Mouse (Mus musculus): Measurements from ENCODE around the gene Gm13287.
A peak's percentile ranks its signal among the peaks of the same experiment; 100 is the strongest.
"Not testable (repeated sequence)": the region's sequence is repeated elsewhere in the genome, so short reads cannot be mapped to it uniquely, and the experiment has no call there.

The Gm13287 gene

DNA sequence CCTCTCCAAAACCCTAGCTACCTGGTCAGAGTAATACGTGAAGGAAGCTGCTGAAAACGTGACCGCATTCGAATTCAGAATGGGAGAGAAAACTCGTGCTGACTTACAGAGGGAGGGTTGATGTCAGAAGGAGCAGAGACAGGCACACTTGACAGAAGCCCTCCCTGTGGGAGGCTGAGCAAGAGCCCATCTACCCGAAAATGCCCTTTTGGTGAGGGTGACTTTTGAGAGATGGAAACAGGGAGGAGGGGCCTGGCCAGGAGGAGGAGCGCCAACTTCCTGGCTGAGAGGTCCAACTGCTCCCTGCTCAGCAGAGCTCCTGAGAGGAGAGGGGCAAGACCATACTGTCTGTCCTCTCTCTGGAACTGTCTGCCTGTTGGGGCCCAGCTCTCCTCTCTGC is 3.7 kb upstream of the Gm13287 start, which contains the start of gene Gm13285:
TSS of gene Gm13285 (plus strand) at position 301 of the 400 bp plus-strand sequence.
- not testable (repeated sequence) for DNase-seq

DNA sequence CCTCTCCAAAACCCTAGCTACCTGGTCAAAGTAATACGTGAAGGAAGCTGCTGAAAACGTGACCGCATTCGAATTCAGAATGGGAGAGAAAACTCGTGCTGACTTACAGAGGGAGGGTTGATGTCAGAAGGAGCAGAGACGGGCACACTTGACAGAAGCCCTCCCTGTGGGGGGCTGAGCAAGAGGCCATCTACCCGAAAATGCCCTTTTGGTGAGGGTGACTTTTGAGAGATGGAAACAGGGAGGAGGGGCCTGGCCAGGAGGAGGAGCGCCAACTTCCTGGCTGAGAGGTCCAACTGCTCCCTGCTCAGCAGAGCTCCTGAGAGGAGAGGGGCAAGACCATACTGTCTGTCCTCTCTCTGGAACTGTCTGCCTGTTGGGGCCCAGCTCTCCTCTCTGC is 2.2 kb downstream of the Gm13287 start, which contains the start of gene Gm13288:
TSS of gene Gm13288 (plus strand) at position 301 of the 400 bp plus-strand sequence.
- not testable (repeated sequence) for DNase-seq

DNA sequence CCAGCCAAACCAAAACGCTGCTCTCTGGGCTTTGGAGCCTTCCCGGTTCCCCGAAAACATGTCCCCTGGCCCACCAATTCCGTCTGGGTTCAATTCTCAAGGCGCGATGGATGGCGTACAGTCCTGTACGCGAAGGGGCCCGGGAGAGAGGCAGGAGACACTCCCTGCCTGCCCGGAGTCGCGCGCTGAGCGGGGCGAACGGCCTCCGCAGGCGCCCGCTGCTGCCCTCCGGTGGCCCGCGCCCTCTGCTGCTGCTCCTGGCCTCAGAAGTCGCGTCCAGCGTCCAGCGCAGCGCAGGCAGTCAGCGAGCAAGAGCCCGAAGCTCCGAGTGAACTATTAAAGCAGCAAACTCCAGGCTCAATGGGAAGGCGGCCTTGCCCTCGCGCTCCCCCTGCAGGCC is 2.7 kb downstream of the Gm13287 start:
- DNase-seq: peak in 1 of 2 experiments; percentile 13

DNA sequence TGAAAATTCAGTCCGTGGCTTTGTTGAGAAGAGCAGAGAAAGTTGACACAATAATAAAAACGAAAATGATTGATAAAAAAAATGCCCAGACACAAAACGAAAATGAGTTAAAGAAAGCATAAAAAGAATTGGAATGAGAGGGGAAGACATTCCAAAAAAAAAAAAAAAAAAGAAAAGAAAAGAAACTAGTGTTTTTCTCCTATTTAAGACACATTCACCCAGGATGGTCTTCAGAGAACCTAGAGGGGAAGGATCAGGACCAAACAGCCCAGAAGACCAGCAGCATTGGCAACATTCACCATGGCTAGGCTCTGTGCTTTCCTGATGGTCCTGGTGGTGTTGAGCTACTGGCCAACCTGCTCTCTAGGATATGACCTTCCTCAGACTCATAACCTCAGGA is 12.9 kb downstream of the Gm13287 start, which contains the start of gene Ifna7:
TSS of gene Ifna7 (plus strand) at position 301 of the 400 bp plus-strand sequence.
- DNase-seq: no peak

DNA sequence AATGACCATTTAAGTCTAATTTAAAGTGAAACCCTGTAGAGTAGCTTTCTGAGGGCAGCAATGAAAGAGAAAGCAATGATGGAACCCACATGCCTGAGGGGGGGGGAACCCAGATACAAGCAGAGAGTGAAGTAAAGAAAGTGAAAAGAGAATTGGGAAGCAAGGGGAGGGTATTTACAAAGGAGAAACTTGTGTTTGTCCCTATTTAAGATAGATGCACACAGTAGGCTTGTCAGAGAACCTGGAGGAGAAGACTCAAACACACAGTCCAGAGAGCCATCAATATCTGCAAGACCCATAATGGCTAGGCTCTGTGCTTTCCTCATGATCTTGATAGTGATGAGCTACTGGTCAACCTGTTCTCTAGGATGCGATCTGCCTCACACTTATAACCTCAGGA is 16.6 kb downstream of the Gm13287 start, which contains the start of gene Ifna11:
TSS of gene Ifna11 (plus strand) at position 301 of the 400 bp plus-strand sequence.
- no peak for DNase-seq

DNA sequence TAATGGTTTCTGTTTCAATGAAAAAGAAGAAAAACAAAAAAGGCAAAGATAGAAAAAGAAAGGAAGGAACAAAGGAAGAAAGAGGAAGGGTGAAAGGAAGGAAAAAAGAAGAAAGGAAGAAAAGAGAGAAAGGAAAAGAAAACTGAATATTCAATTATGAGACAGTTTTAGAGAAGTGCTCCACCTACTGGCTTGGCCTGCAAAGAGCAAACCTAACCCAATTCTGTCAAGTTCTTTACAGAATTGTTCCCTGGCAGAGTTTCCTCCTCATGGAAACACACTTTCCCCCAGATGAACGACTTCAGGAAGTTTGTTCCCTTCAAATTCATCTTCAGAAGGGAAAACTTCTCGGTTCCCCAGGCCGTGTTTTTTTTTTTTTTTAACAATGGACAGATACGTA is 19.9 kb downstream of the Gm13287 start:
- no peak for DNase-seq

DNA sequence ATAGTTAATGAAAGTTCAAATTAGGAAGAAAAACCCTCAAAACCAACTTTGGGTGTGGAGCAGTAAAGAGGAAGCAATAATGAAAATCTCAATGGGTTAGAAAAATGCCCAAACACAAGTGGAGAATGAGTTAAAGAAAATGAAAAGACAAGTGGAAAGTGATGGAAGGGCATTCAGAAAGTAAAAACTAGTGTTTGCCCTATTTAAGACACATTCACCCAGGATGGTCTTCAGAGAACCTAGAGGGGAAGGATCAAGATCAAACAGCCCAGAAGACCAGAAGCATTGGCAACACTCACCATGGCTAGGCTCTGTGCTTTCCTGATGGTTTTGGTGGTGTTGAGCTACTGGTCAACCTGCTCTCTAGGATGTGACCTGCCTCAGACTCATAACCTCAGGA is 24.1 kb downstream of the Gm13287 start, which contains the start of gene Ifna6:
TSS of gene Ifna6 (plus strand) at position 301 of the 400 bp plus-strand sequence.
- not testable (repeated sequence) for DNase-seq

DNA sequence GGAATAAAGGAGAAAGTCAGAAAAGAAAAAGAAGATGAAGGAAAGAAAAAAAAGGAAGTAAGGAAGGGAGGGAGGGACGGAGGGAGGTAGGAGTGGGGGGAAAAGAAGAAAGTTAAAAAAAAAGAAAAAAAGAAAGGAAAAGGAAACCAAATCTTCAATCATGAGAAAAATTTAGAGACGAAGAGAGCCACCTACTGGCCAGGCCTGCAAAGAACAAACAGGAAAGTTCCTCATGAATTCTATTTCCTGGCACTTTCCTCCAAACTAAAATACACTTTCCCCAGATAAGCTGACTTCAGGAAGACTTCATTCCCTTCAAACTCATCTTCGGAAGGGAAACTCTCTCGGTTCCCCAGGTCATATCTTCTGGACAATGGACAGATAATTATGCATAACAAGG is 27.5 kb downstream of the Gm13287 start:
- peak; percentile 22 to 48 for DNase-seq

DNA sequence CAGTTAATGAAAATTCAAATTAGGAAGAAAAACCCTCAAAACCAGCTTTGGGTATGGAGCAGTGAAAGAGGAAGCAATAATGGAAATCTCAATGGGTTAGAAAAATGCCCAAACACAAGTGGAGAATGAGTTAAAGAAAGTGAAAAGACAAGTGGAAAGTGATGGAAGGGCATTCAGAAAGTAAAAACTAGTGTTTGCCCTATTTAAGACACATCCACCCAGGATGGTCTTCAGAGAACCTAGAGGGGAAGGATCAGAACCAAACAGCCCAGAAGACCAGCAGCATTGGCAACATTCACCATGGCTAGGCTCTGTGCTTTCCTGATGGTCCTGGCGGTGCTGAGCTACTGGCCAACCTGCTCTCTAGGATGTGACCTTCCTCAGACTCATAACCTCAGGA is 32.2 kb downstream of the Gm13287 start, which contains the start of gene Ifna5:
TSS of gene Ifna5 (plus strand) at position 301 of the 400 bp plus-strand sequence.
- DNase-seq: not testable (repeated sequence)

DNA sequence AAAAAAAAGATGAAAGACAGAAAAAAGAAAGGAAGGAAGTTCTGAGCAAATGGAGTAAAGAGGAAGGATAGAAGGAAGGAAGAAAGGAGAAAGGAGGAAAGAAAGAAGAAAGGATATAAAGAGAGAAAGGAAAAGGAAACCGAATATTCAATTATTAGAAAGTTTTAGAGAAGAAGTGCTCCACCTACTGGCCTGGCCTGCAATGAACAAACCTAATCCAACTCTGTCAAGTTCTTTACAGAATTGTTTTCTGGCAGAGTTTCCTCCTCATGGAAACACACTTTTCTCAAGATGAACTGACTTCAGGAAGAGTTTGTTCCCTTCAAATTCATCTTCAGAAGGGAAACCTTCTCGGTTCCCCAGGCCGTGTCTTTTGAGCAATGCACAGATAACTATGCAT is 35.8 kb downstream of the Gm13287 start:
- DNase-seq: no peak

DNA sequence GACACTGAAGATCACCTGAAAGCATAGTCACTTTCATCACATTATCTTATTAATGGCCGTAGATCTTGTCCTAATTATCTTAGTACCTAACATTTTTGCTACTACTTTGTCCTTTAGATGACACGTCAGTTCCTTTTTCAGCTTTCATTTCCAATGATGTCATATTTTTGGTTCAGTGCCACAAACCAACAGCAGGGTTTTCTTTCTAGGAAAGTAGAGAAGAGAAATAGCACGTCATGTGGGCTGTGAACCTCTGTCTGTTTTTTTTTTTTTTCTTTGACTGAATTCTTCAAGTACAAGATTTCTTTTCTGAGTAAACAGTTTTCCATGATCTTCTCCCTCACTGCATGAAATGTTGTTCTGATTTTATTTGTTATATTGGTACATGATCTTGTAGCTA is 37.0 kb downstream of the Gm13287 start:
- DNase-seq: no peak

DNA sequence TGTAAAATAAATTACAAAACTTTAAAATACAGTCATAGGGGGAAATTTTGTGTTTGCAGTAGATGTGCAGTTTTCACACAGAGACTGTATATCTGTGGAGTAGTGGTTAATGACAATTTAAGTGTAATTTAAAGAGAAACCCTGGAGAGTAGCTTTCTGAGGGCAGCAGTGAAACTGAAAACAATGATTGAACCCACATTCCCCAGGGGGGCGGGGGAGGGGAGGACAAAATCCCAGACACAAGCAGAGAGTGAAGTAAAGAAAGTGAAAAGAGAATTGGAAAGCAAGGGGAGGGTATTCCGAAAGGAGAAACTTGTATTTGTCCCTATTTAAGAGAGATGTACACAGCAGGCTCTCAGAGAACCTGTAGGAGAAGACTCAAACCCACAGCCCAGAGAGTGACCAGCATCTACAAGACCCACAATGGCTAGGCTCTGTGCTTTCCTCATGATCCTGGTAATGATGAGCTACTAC is 38.4 kb downstream of the Gm13287 start, which contains the start of gene Ifna4:
TSS of gene Ifna4 (plus strand) at position 424 of the 474 bp plus-strand sequence.
- no peak for DNase-seq

DNA sequence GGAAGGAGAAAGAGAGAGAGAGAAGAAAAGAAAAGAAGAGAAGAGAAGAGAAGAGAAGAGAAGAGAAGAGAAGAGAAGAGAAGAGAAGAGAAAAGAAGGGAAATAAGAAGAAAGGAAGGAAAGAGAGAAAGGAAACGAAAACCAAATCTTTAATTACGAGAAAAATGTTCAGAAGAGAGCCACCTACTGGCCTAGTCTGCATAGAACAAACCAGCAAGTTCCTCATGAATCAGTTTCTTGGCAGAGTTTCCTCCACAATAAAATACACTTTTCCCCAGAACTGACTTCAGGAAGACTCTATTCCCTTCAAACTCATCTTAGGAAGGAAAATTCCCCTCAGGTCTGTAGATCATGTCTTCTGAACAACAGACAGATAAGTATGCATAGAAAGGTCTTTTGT is 42.3 kb downstream of the Gm13287 start:
- no peak for DNase-seq

DNA sequence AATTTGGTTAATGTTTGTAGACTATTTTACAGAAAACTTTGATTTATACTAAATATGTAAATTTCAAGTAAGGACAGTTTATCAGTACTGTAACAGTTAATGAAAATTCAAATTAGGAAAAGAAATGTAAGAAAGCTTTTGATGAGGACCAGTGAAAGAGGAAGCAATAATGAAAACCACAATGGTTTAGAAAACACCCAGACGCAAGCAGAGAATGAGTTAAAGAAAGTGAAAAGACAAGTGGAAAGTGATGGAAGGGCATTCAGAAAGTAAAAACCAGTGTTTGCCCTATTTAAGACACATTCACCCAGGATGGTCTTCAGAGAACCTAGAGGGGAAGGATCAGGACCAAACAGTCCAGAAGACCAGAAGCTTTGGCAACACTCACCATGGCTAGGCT is 46.6 kb downstream of the Gm13287 start, which contains the start of gene Ifna1:
TSS of gene Ifna1 (plus strand) at position 390 of the 400 bp plus-strand sequence.
- DNase-seq: no peak

DNA sequence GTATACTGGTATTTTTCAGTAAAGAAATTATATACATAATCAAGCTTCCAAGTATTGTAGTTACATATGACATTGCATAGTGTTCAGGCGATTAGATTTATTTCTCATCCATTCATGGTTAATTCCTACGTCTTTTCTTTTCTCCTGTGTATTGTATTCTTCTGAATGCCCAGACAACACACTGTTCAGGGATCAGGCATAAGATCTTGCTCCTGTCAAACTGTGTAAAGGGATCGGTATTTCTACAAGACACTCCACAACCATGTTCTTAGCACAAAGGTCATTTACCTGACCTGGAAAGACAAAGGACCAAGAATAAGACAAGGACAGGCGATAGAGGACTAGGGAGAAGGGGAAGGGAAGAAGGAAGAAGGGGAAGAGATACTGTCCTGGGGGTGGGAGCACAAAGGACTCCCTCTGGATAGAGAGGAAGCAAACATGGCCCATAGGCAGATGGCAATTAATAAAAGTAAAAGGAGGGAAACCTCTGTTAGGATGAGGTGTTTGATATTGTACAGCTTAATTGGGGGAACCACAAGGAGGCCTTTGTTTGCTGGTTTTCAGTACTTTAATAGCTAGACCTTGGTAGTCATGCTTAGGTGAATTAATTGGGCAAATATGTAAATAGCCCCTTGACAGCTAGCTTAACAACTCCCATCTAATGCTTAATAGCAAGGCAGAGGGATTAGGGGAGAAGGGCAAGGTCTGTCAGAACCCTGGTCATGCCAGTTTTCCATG is 48.1 kb downstream of the Gm13287 start:
- no peak for DNase-seq
